Mouse (Mus musculus): ENCODE data around the gene Adgrl2. TPM values are rescaled to one million over a fixed set of nuclear protein-coding genes. Genes with fewer than 3 reads are reported as not detected.

The Adgrl2 gene
- polyA plus RNA-seq, 1 experiment from 2014 or later, result 138 TPM

- no peaks in the 10 kb centered on the region for H3K27me3 ChIP-seq
- 21% methylated on average over 8 of the region's 8 CpGs for WGBS
- peak overlapping the region; percentile 10 for H3K4me2 ChIP-seq
- no peaks in the 10 kb centered on the region for H3K36me3 ChIP-seq
- no peaks in the 10 kb centered on the region for H3K9me3 ChIP-seq
- H3K9ac ChIP-seq, result no peak overlapping the region
- no peak overlapping the region for H3K4me3 ChIP-seq
- no peak overlapping the region for H3K27ac ChIP-seq (replicated peaks)
- ATAC-seq (ENCODE audit: low FRiP score, low read depth), result no peak
- peaks cover 35% of the 10 kb centered on the region for H3K4me1 ChIP-seq (replicated peaks)
These were observed 44.8 kb downstream of the Adgrl2 start for GRCm38 (mm10) chr3:148945534-148945933.

GRCm38 (mm10) chr3:148939457-148939856 is 50.9 kb downstream of the Adgrl2 start:
- no peaks in the 10 kb centered on the region for H3K9me3 ChIP-seq
- WGBS, result 41% methylated on average over 7 of the region's 7 CpGs
- H3K27ac ChIP-seq (replicated peaks), result no peak overlapping the region; the same call in 1 of the 2 replicates
- H3K4me1 ChIP-seq (replicated peaks), result peaks cover 18% of the 10 kb centered on the region
- H3K4me2 ChIP-seq, result peak overlapping the region; percentile 15; the same call in 1 of the 2 replicates
- no peaks in the 10 kb centered on the region for H3K27me3 ChIP-seq
- H3K4me3 ChIP-seq, result no peak overlapping the region
- ATAC-seq (ENCODE audit: low FRiP score, low read depth), result no peak
- no peaks in the 10 kb centered on the region for H3K36me3 ChIP-seq
- H3K9ac ChIP-seq, result no peak overlapping the region

GRCm38 (mm10) chr3:148935056-148935455 is 55.3 kb downstream of the Adgrl2 start:
- Histone ChIP-seq H3K4me1 (replicated peaks) (peaks cover 21% of the 10 kb centered on the region), H3K36me3 (no peaks in the 10 kb centered on the region), H3K27ac (replicated peaks) (no peak overlapping the region), H3K9me3 (no peaks in the 10 kb centered on the region), H3K4me3 (no peak overlapping the region), H3K9ac (no peak overlapping the region), H3K27me3 (no peaks in the 10 kb centered on the region), H3K4me2 (no peak overlapping the region)
- WGBS, result 76% methylated on average over 9 of the region's 9 CpGs
- ATAC-seq (ENCODE audit: low FRiP score, low read depth), result peak; percentile 50; the same call in 1 of the 2 replicates

- H3K4me1 ChIP-seq (replicated peaks), result peaks cover 16% of the 10 kb centered on the region
- H3K27me3 ChIP-seq, result no peaks in the 10 kb centered on the region
- ATAC-seq (ENCODE audit: low FRiP score, low read depth), result no peak
- no peak overlapping the region for H3K4me3 ChIP-seq
- H3K4me2 ChIP-seq, result no peak overlapping the region
- no peak overlapping the region for H3K27ac ChIP-seq (replicated peaks)
- no peaks in the 10 kb centered on the region for H3K9me3 ChIP-seq
- WGBS, result 92% methylated on average over 5 of the region's 5 CpGs
- no peaks in the 10 kb centered on the region for H3K36me3 ChIP-seq
- no peak overlapping the region for H3K9ac ChIP-seq
These were observed 56.1 kb downstream of the Adgrl2 start for GRCm38 (mm10) chr3:148934279-148934678.

- no peaks in the 10 kb centered on the region for H3K27me3 ChIP-seq
- no peak overlapping the region for H3K4me3 ChIP-seq
- H3K4me2 ChIP-seq, result no peak overlapping the region
- ATAC-seq (ENCODE audit: low FRiP score, low read depth), result no peak
- no peaks in the 10 kb centered on the region for H3K36me3 ChIP-seq
- no peak overlapping the region for H3K27ac ChIP-seq (replicated peaks)
- WGBS, result 85% methylated on average over 6 of the region's 6 CpGs
- H3K9me3 ChIP-seq, result no peaks in the 10 kb centered on the region
- H3K4me1 ChIP-seq (replicated peaks), result peaks cover 14% of the 10 kb centered on the region
- no peak overlapping the region for H3K9ac ChIP-seq
These were observed 57.2 kb downstream of the Adgrl2 start for GRCm38 (mm10) chr3:148933160-148933559.

GRCm38 (mm10) chr3:148930913-148931312 is 59.4 kb downstream of the Adgrl2 start:
- H3K36me3 ChIP-seq, result no peaks in the 10 kb centered on the region
- H3K4me3 ChIP-seq, result no peak overlapping the region
- no peaks in the 10 kb centered on the region for H3K9me3 ChIP-seq
- WGBS, result 69% methylated on average over 6 of the region's 6 CpGs
- no peak for ATAC-seq (ENCODE audit: low FRiP score, low read depth)
- H3K4me1 ChIP-seq (replicated peaks), result peaks cover 14% of the 10 kb centered on the region
- no peak overlapping the region for H3K27ac ChIP-seq (replicated peaks)
- H3K9ac ChIP-seq, result no peak overlapping the region
- H3K4me2 ChIP-seq, result no peak overlapping the region
- no peaks in the 10 kb centered on the region for H3K27me3 ChIP-seq

- Histone ChIP-seq H3K27me3 (no peaks in the 10 kb centered on the region), H3K36me3 (no peaks in the 10 kb centered on the region), H3K9me3 (no peaks in the 10 kb centered on the region), H3K4me3 (no peak overlapping the region), H3K9ac (no peak overlapping the region), H3K4me1 (replicated peaks) (peaks cover 17% of the 10 kb centered on the region), H3K4me2 (no peak overlapping the region), H3K27ac (replicated peaks) (no peak overlapping the region)
- ATAC-seq (ENCODE audit: low FRiP score, low read depth), result no peak
- WGBS, result 71% methylated on average over 3 of the region's 3 CpGs
These were observed 64.0 kb downstream of the Adgrl2 start for GRCm38 (mm10) chr3:148926330-148926729.

- 0 out of 2 replicates have a peak, but pooled peaks have one; percentile 36 for ATAC-seq (ENCODE audit: low FRiP score, low read depth)
- H3K9me3 ChIP-seq, result no peaks in the 10 kb centered on the region
- WGBS, result 53% methylated on average over 14 of the region's 14 CpGs
- no peak overlapping the region for H3K9ac ChIP-seq
- H3K4me1 ChIP-seq (replicated peaks), result peaks cover 12% of the 10 kb centered on the region
- peak overlapping the region; percentile 25 for H3K4me3 ChIP-seq
- H3K4me2 ChIP-seq, result peak overlapping the region; percentile 43
- H3K27me3 ChIP-seq, result no peaks in the 10 kb centered on the region
- H3K27ac ChIP-seq (replicated peaks), result no peak overlapping the region
- no peaks in the 10 kb centered on the region for H3K36me3 ChIP-seq
These were observed 67.7 kb downstream of the Adgrl2 start for GRCm38 (mm10) chr3:148922618-148923095.

GRCm38 (mm10) chr3:148921966-148922587 is 68.3 kb downstream of the Adgrl2 start:
- peak overlapping the region; percentile 43 for H3K4me2 ChIP-seq
- no peaks in the 10 kb centered on the region for H3K9me3 ChIP-seq
- H3K4me3 ChIP-seq, result no peak overlapping the region; the same call in 1 of the 2 replicates
- no peak overlapping the region for H3K9ac ChIP-seq
- H3K27me3 ChIP-seq, result no peaks in the 10 kb centered on the region
- WGBS, result 53% methylated on average over 13 of the region's 13 CpGs
- peaks cover 12% of the 10 kb centered on the region for H3K4me1 ChIP-seq (replicated peaks)
- H3K27ac ChIP-seq (replicated peaks), result no peak overlapping the region
- no peak for ATAC-seq (ENCODE audit: low FRiP score, low read depth)
- H3K36me3 ChIP-seq, result no peaks in the 10 kb centered on the region

- Histone ChIP-seq H3K36me3 (no peaks in the 10 kb centered on the region), H3K27ac (replicated peaks) (no peak overlapping the region), H3K27me3 (no peaks in the 10 kb centered on the region), H3K4me1 (replicated peaks) (peaks cover 20% of the 10 kb centered on the region), H3K4me3 (no peak overlapping the region), H3K9ac (no peak overlapping the region), H3K4me2 (no peak overlapping the region), H3K9me3 (no peaks in the 10 kb centered on the region)
- ATAC-seq (ENCODE audit: low FRiP score, low read depth), result no peak
- WGBS, result 46% methylated on average over 6 of the region's 6 CpGs
These were observed 69.5 kb downstream of the Adgrl2 start for GRCm38 (mm10) chr3:148920881-148921280.

- H3K27ac ChIP-seq (replicated peaks), result no peak overlapping the region
- H3K4me2 ChIP-seq, result no peak overlapping the region
- H3K4me3 ChIP-seq, result no peak overlapping the region
- H3K36me3 ChIP-seq, result no peaks in the 10 kb centered on the region
- peaks cover 29% of the 10 kb centered on the region for H3K4me1 ChIP-seq (replicated peaks)
- no peak overlapping the region for H3K9ac ChIP-seq
- H3K9me3 ChIP-seq, result no peaks in the 10 kb centered on the region
- WGBS, result 89% methylated on average over 5 of the region's 5 CpGs
- no peaks in the 10 kb centered on the region for H3K27me3 ChIP-seq
- ATAC-seq (ENCODE audit: low FRiP score, low read depth), result no peak
These were observed 71.9 kb downstream of the Adgrl2 start for GRCm38 (mm10) chr3:148918425-148918824.

GRCm38 (mm10) chr3:148917837-148918236 is 72.5 kb downstream of the Adgrl2 start:
- H3K4me2 ChIP-seq, result no peak overlapping the region
- ATAC-seq (ENCODE audit: low FRiP score, low read depth), result no peak
- H3K9ac ChIP-seq, result no peak overlapping the region
- H3K27me3 ChIP-seq, result no peaks in the 10 kb centered on the region
- WGBS, result 79% methylated on average over 7 of the region's 7 CpGs
- H3K36me3 ChIP-seq, result no peaks in the 10 kb centered on the region
- H3K4me1 ChIP-seq (replicated peaks), result peaks cover 31% of the 10 kb centered on the region
- no peaks in the 10 kb centered on the region for H3K9me3 ChIP-seq
- H3K27ac ChIP-seq (replicated peaks), result no peak overlapping the region
- H3K4me3 ChIP-seq, result no peak overlapping the region

- no peak overlapping the region for H3K9ac ChIP-seq
- WGBS, result 59% methylated on average over 5 of the region's 5 CpGs
These were observed 74.1 kb downstream of the Adgrl2 start for GRCm38 (mm10) chr3:148916226-148916625.

More at GRCm38 (mm10) chr3:148916226-148916625, 74.1 kb downstream of the Adgrl2 start:
- H3K4me3 ChIP-seq, result no peak overlapping the region
- no peaks in the 10 kb centered on the region for H3K9me3 ChIP-seq
- H3K36me3 ChIP-seq, result no peaks in the 10 kb centered on the region
- no peak overlapping the region for H3K4me2 ChIP-seq
- H3K4me1 ChIP-seq (replicated peaks), result peaks cover 32% of the 10 kb centered on the region
- no peak for ATAC-seq (ENCODE audit: low FRiP score, low read depth)
- no peak overlapping the region for H3K27ac ChIP-seq (replicated peaks)
- no peaks in the 10 kb centered on the region for H3K27me3 ChIP-seq

All from hindbrain, embryonic 15.5 days (tissue).